Mouse (Mus musculus): Measurements from ENCODE around the gene Plekha6.

DNA sequence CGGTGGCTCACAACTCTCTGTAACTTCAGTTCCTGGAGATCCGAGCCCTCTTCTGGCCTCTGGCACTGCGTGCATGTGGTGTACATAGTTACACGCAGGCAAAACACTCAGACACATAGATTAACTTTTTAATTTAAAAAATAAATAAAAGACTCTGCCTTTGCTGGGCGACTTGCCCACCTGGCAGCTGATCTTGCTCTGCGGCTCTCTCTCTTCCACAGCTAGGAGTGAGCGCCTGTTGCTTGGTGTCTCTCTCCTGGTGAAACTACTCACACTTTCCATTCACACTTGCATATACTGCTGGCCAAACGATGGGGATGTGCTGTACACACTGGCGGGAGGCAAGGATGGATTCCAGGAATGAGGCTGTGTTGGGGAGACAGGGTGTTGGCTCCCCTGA lies 182.5 kb downstream of the Plekha6 start:
- no peak for TF ChIP-seq POLR2A (IDR thresholded peaks at IDR 0.05; ENCODE audit: control insufficient read depth, low read depth, low read length)
- no peak for TF ChIP-seq CTCF (IDR thresholded peaks at IDR 0.05; ENCODE audit: control insufficient read depth, insufficient read depth, insufficient replicate concordance, low read depth, low read length)

Data from testis, adult 2 months (tissue).